Mouse (Mus musculus) adrenal gland, postnatal 0 days (tissue): ENCODE data around the gene Csn2. TPM values are rescaled to one million over a fixed set of nuclear protein-coding genes. Genes with fewer than 3 reads are reported as not detected.

Experiments
- polyA plus RNA-seq: library from polyadenylated mRNA; unstranded; fragments of >200 nt; fragmentation: Nextera tagmentation; extraction: Ambion mirVana; gene quantifications from 2 replicates; pipeline ENCODE4 v1.2.1, GENCODE M21; 2015

The Csn2 gene
- 0.12 TPM in 1 of 2 replicates, not detected in the other for polyA plus RNA-seq

GRCm38 (mm10) chr5:87699530-87699929 lies at the start of gene Csn2:
Gene Csn2, minus strand, starts transcription at chr5:87699630.

DNA sequence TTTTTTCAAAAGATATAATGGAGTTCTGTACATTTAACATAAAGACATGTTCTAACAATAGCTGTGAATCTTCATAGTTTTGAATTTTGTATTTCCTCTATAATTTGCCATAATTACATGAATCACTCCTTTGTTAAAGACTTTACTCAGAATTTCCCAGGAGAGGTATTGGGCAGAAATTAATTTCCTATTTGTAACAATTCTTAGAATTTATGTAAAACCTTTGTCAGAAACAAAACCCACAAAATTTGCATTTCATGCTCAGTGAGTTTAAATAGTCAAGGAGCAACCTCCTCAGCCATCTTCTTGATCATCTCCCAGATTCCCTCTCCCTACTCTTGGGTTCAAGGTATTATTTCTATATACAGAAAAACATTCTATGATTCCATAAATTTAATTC lies 33.5 kb downstream of the Csn2 start, which contains the start of gene Csn1s1:
Gene Csn1s1, plus strand, starts transcription at position 301 of the 400 bp plus-strand sequence.

Other genes with a start within 250 kb of the Csn2 start
- gene Ugt2a2, start 217.4 kb downstream of the Csn2 start, polyA plus RNA-seq = not detected in 2 replicates
- gene Gm43638, start 212.8 kb downstream of the Csn2 start, polyA plus RNA-seq = not detected in 2 replicates
- not detected in 2 replicates for gene Ugt2a1, start 208.8 kb downstream of the Csn2 start, polyA plus RNA-seq
- gene Sult1b1, start 161.4 kb downstream of the Csn2 start, polyA plus RNA-seq = 0.11 and 1.0 TPM in 2 replicates
- 2.1 and 2.9 TPM in 2 replicates for gene Sult1d1, start 130.6 kb downstream of the Csn2 start, polyA plus RNA-seq
- 4.0 and 10.5 TPM in 2 replicates for gene Sult1e1, start 108.0 kb downstream of the Csn2 start, polyA plus RNA-seq
- not detected in 2 replicates for gene Csn1s1, start 33.4 kb downstream of the Csn2 start, polyA plus RNA-seq
- gene Csn1s2a, start 74.9 kb upstream of the Csn2 start, polyA plus RNA-seq = not detected in 2 replicates
- gene Csn1s2b, start 108.5 kb upstream of the Csn2 start, polyA plus RNA-seq = not detected in 2 replicates
- not detected in 2 replicates for gene Prr27, start 126.1 kb upstream of the Csn2 start, polyA plus RNA-seq
- gene Odam, start 185.4 kb upstream of the Csn2 start, polyA plus RNA-seq = not detected in 2 replicates
- gene Csn3, start 225.9 kb upstream of the Csn2 start, polyA plus RNA-seq = 0.22 TPM in 1 of 2 replicates, not detected in the other